Mouse (Mus musculus): ENCODE results near the gene Olfr137. TPM values are rescaled to one million over a fixed set of nuclear protein-coding genes. Genes with fewer than 3 reads are reported as not detected.

Gene Olfr137
- not detected in 2 replicates for polyA plus RNA-seq (2015; fragmentation: Nextera tagmentation; extraction: Ambion mirVana)

GRCm38 (mm10) chr17:38307470-38307869, at the start of gene Olfr137:
Gene Olfr137 (minus strand): TSS chr17:38307570.
- no peaks in the 10 kb centered on the region for H3K27me3 ChIP-seq (replicated peaks; ENCODE audit: control insufficient read depth, insufficient read depth, low read length)
- H3K27ac ChIP-seq (ENCODE audit: low read length): no peak within 1 kb of the TSS
- no peak within 1 kb of the TSS for H3K4me2 ChIP-seq (ENCODE audit: low read length)
- H3K9ac ChIP-seq (replicated peaks; ENCODE audit: low read depth, low read length): no peak within 1 kb of the TSS
- H3K4me3 ChIP-seq (replicated peaks; ENCODE audit: low read length): no peak within 1 kb of the TSS
- ATAC-seq: no peak
- H3K36me3 ChIP-seq (ENCODE audit: control insufficient read depth, insufficient read depth): no peaks in the 10 kb centered on the region
- H3K4me1 ChIP-seq (replicated peaks; ENCODE audit: control insufficient read depth, insufficient read depth, low read length): no peaks in the 10 kb centered on the region
- no peaks in the 10 kb centered on the region; the same call in 1 of the 2 replicates for H3K9me3 ChIP-seq (ENCODE audit: control insufficient read depth, low read length)

GRCm38 (mm10) chr17:38329531-38329930, 22.2 kb upstream of the Olfr137 start, which contains the start of gene Olfr136:
Gene Olfr136 (plus strand): TSS chr17:38329831.
- ATAC-seq: no peak
- H3K9ac ChIP-seq (replicated peaks; ENCODE audit: low read depth, low read length): no peak within 1 kb of the TSS
- H3K36me3 ChIP-seq (ENCODE audit: control insufficient read depth, insufficient read depth): no peaks in the 10 kb centered on the region
- no peaks in the 10 kb centered on the region for H3K27me3 ChIP-seq (replicated peaks; ENCODE audit: control insufficient read depth, insufficient read depth, low read length)
- H3K4me1 ChIP-seq (replicated peaks; ENCODE audit: control insufficient read depth, insufficient read depth, low read length): no peaks in the 10 kb centered on the region
- H3K27ac ChIP-seq (ENCODE audit: low read length): no peak within 1 kb of the TSS
- no peak within 1 kb of the TSS for H3K4me2 ChIP-seq (ENCODE audit: low read length)
- no peaks in the 10 kb centered on the region for H3K9me3 ChIP-seq (ENCODE audit: control insufficient read depth, low read length)
- no peak within 1 kb of the TSS for H3K4me3 ChIP-seq (replicated peaks; ENCODE audit: low read length)

GRCm38 (mm10) chr17:38260735-38261134, 46.6 kb downstream of the Olfr137 start, which contains the start of gene Olfr138:
Gene Olfr138 (plus strand): TSS chr17:38261035.
- H3K4me3 ChIP-seq (replicated peaks; ENCODE audit: low read length): no peak within 1 kb of the TSS
- H3K4me1 ChIP-seq (replicated peaks; ENCODE audit: control insufficient read depth, insufficient read depth, low read length): no peaks in the 10 kb centered on the region
- no peak within 1 kb of the TSS for H3K9ac ChIP-seq (replicated peaks; ENCODE audit: low read depth, low read length)
- H3K4me2 ChIP-seq (ENCODE audit: low read length): no peak within 1 kb of the TSS
- H3K27ac ChIP-seq (ENCODE audit: low read length): no peak within 1 kb of the TSS
- no peak for ATAC-seq
- H3K27me3 ChIP-seq (replicated peaks; ENCODE audit: control insufficient read depth, insufficient read depth, low read length): no peaks in the 10 kb centered on the region
- 66% methylated on average over 1 of the region's 1 CpGs for WGBS
- no peaks in the 10 kb centered on the region for H3K36me3 ChIP-seq (ENCODE audit: control insufficient read depth, insufficient read depth)
- H3K9me3 ChIP-seq (ENCODE audit: control insufficient read depth, low read length): no peaks in the 10 kb centered on the region

Other genes starting within 250 kb of the Olfr137 start
- gene Olfr129, start 247.5 kb downstream of the Olfr137 start, polyA plus RNA-seq (2015; fragmentation: Nextera tagmentation; extraction: Ambion mirVana): not detected in 2 replicates
- gene Olfr130, start 243.6 kb downstream of the Olfr137 start, polyA plus RNA-seq (2015; fragmentation: Nextera tagmentation; extraction: Ambion mirVana): not detected in 2 replicates
- gene Olfr131, start 218.9 kb downstream of the Olfr137 start, polyA plus RNA-seq (2015; fragmentation: Nextera tagmentation; extraction: Ambion mirVana): not detected in 2 replicates
- not detected in 2 replicates for gene Olfr132, start 173.0 kb downstream of the Olfr137 start, polyA plus RNA-seq (2015; fragmentation: Nextera tagmentation; extraction: Ambion mirVana)
- not detected in 2 replicates for gene Olfr133, start 162.3 kb downstream of the Olfr137 start, polyA plus RNA-seq (2015; fragmentation: Nextera tagmentation; extraction: Ambion mirVana)
- not detected in 2 replicates for gene Olfr134, start 136.2 kb downstream of the Olfr137 start, polyA plus RNA-seq (2015; fragmentation: Nextera tagmentation; extraction: Ambion mirVana)
- gene Olfr135, start 103.2 kb downstream of the Olfr137 start, polyA plus RNA-seq (2015; fragmentation: Nextera tagmentation; extraction: Ambion mirVana): not detected in 2 replicates
- gene Olfr138, start 46.5 kb downstream of the Olfr137 start, polyA plus RNA-seq (2015; fragmentation: Nextera tagmentation; extraction: Ambion mirVana): not detected in 2 replicates
- not detected in 2 replicates for gene Olfr136, start 22.3 kb upstream of the Olfr137 start, polyA plus RNA-seq (2015; fragmentation: Nextera tagmentation; extraction: Ambion mirVana)
- gene Esp36, start 112.6 kb upstream of the Olfr137 start, polyA plus RNA-seq (2015; fragmentation: Nextera tagmentation; extraction: Ambion mirVana): not detected in 2 replicates
- gene Esp34, start 246.6 kb upstream of the Olfr137 start, polyA plus RNA-seq (2015; fragmentation: Nextera tagmentation; extraction: Ambion mirVana): not detected in 2 replicates